Mouse (Mus musculus) lung, postnatal 0 days (tissue): ENCODE results near the gene Arhgef19. TPM values are rescaled to one million over a fixed set of nuclear protein-coding genes. Genes with fewer than 3 reads are reported as not detected.

Experiments used
- ATAC-seq: fragments of 200-750 bp; cut with Nextera tagmentation; 2 replicates; pipeline ENCODE4 v1.8.0; 2017; ENCODE audit warnings: moderate library complexity
- DNase-seq: peaks from one replicate; pipeline ENCODE4 v3.0.0-alpha.2; 2016; ENCODE audit warnings: low spot score
- H3K27ac ChIP-seq: fragments of 300-500 bp; sonication (generic); 2 replicates; pipeline ENCODE4 v1.5.1; 2014; ENCODE audit warnings: antibody characterized with exemption, mild to moderate bottlenecking, low read length, mixed read lengths
- H3K27me3 ChIP-seq: fragments of 300-500 bp; sonication (generic); replicated peaks from 2 replicates; pipeline ENCODE4 v1.6.1; 2014; ENCODE audit warnings: low read length, mixed read lengths; ENCODE audit not compliant: insufficient read depth
- H3K36me3 ChIP-seq: fragments of 300-500 bp; sonication (generic); 2 replicates; pipeline ENCODE4 v1.6.1; 2014; ENCODE audit warnings: low read length, mixed read lengths; ENCODE audit not compliant: insufficient read depth
- H3K4me1 ChIP-seq: fragments of 300-500 bp; sonication (generic); 2 replicates; pipeline ENCODE4 v1.6.1; 2014; ENCODE audit warnings: antibody characterized with exemption, low read depth, low read length, mixed read lengths; ENCODE audit not compliant: insufficient read depth
- H3K4me2 ChIP-seq: fragments of 300-500 bp; sonication (generic); replicated peaks from 2 replicates; pipeline ENCODE4 v1.6.1; 2014; ENCODE audit warnings: low read depth, mild to moderate bottlenecking, low read length, moderate library complexity, mixed read lengths
- H3K4me3 ChIP-seq: fragments of 300-500 bp; sonication (generic); 2 replicates; pipeline ENCODE4 v1.5.1; 2014; ENCODE audit warnings: low read depth, low read length
- H3K9ac ChIP-seq: fragments of 300-500 bp; sonication (generic); replicated peaks from 2 replicates; pipeline ENCODE4 v1.6.1; 2014; ENCODE audit warnings: low read depth, mild to moderate bottlenecking
- H3K9me3 ChIP-seq: fragments of 300-500 bp; sonication (generic); 2 replicates; pipeline ENCODE4 v1.6.1; 2016; ENCODE audit warnings: low read length, mixed read lengths
- CTCF ChIP-seq: IDR thresholded peaks from 2 replicates; pipeline ENCODE4 v1.5.1; 2016; ENCODE audit warnings: antibody characterized with exemption, mild to moderate bottlenecking
- EP300 ChIP-seq: IDR thresholded peaks from 2 replicates; pipeline ENCODE4 v1.6.1; 2016; ENCODE audit warnings: antibody characterized with exemption, mild to moderate bottlenecking, control low read depth
- WGBS: fragments of 180-500 bp; shearing (Covaris S2); extraction: QIAGEN DNeasy Blood & Tissue Kit; methylation state at CpG from one replicate; pipeline ENCODE4 v1.1.7; 2014; 5-methylcytosine and 5-hydroxymethylcytosine counted together
- polyA plus RNA-seq: library from polyadenylated mRNA; unstranded; fragments of >200 nt; fragmentation: Nextera tagmentation; extraction: Ambion mirVana; gene quantifications from 2 replicates; pipeline ENCODE4 v1.2.1, GENCODE M21; 2015

Gene Arhgef19
- polyA plus RNA-seq, 1 experiment from 2014 or later: 2.9 TPM

- Histone ChIP-seq H3K9me3 (no peaks in the 10 kb centered on the region), H3K4me1 (peaks cover 15% of the 10 kb centered on the region), H3K36me3 (no peaks in the 10 kb centered on the region), H3K4me3 (no peak overlapping the region), H3K27ac (no peak overlapping the region), H3K27me3 (no peaks in the 10 kb centered on the region), H3K4me2 (peak overlapping the region; percentile 64), H3K9ac (no peak overlapping the region)
- no peak for TF ChIP-seq EP300
- TF ChIP-seq CTCF: no peak; the same call in 1 of the 2 replicates
- 14% methylated on average over 17 of the region's 17 CpGs for WGBS
- ATAC-seq (no peak), DNase-seq (no peak)
These were observed 7.7 kb downstream of the Arhgef19 start for GRCm38 (mm10) chr4:141246998-141247350.

DNA sequence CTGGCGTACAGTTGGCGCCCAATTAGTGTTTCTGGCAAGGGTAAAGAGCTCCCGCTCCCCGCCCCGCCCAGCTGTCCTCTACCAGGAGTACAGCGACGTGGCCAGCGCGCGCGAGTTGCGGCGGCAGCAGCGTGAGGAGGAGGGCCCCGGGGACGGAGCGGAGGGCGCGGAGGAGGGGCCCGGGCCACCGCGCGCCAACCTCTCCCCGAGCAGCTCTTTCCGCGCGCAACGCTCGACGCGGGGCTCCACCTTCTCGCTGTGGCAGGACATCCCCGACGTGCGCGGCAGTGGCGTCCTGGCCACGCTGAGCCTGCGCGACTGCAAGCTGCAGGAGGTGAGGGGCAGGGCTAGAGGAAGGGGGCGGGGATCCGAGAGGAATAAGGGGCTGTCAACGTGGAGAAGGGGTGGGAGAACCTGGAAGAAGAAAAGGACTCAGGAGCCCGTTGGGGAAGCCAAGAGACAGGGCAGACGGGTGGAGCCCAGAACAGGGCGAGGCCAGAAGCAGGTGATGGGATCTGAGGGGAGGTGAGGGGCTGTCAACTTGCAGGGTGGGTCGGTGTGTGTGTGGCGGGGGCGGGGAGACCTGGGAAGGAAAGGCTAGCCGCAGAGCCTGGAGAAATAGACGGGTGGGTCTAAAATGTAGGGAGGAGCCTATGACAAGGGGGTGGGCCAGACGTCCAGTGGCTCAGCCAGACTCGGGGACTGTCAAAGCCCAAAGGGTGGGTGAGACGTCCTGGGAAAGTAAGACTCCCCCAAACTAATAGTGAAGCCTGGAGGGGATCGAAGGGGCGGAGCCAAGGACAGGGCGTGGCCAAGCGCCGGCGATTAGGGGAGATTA, 8.7 kb downstream of the Arhgef19 start:
- no peaks in the 10 kb centered on the region for H3K36me3 ChIP-seq
- ATAC-seq (peak; percentile 72), DNase-seq (peak; percentile 73)
- peaks cover 12% of the 10 kb centered on the region for H3K4me1 ChIP-seq
- no peak overlapping the region for H3K9ac ChIP-seq
- no peaks in the 10 kb centered on the region for H3K27me3 ChIP-seq
- WGBS: 2% methylated on average over 43 of the region's 60 CpGs
- H3K4me3 ChIP-seq: peak overlapping the region; percentile 31
- H3K9me3 ChIP-seq: no peaks in the 10 kb centered on the region
- H3K27ac ChIP-seq: no peak overlapping the region
- peak overlapping the region; percentile 64 for H3K4me2 ChIP-seq
- TF ChIP-seq EP300 (no peak), CTCF (no peak)

DNA sequence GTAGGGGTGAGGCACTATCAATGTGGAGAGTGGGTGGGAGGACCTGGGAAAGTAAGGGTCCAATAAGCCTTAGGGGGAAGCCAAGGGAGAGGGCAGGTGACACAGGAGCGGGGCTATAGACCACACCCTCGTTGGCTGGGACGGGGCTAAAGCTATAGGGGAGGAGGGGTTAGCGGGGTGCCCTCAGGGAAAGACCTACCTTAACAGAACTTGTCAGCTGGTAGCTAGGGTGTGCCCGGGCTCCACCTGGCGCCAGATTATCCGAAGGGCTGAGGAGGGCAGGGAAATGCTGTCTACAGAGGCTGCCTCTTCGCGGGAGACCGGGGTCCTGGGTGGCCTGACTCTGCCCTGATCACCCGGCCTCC, 9.3 kb downstream of the Arhgef19 start:
- Histone ChIP-seq H3K4me1 (peaks cover 11% of the 10 kb centered on the region), H3K9me3 (no peaks in the 10 kb centered on the region), H3K36me3 (no peaks in the 10 kb centered on the region), H3K27ac (no peak overlapping the region), H3K9ac (no peak overlapping the region), H3K27me3 (no peaks in the 10 kb centered on the region), H3K4me2 (peak overlapping the region; percentile 64), H3K4me3 (no peak overlapping the region)
- 22% methylated on average over 9 of the region's 11 CpGs for WGBS
- no peak for TF ChIP-seq CTCF
- TF ChIP-seq EP300: no peak
- ATAC-seq (peak; percentile 10), DNase-seq (no peak)

- ATAC-seq (no peak), DNase-seq (no peak)
- H3K4me1 ChIP-seq: peaks cover 11% of the 10 kb centered on the region
- H3K4me3 ChIP-seq: no peak overlapping the region
- H3K27ac ChIP-seq: no peak overlapping the region
- no peak overlapping the region for H3K4me2 ChIP-seq
- H3K9ac ChIP-seq: no peak overlapping the region
- TF ChIP-seq CTCF (no peak), EP300 (no peak)
- H3K36me3 ChIP-seq: no peaks in the 10 kb centered on the region
- 77% methylated on average over 11 of the region's 11 CpGs for WGBS
- H3K9me3 ChIP-seq: no peaks in the 10 kb centered on the region
- H3K27me3 ChIP-seq: no peaks in the 10 kb centered on the region
These were observed 10.1 kb downstream of the Arhgef19 start for GRCm38 (mm10) chr4:141249383-141249782.

DNA sequence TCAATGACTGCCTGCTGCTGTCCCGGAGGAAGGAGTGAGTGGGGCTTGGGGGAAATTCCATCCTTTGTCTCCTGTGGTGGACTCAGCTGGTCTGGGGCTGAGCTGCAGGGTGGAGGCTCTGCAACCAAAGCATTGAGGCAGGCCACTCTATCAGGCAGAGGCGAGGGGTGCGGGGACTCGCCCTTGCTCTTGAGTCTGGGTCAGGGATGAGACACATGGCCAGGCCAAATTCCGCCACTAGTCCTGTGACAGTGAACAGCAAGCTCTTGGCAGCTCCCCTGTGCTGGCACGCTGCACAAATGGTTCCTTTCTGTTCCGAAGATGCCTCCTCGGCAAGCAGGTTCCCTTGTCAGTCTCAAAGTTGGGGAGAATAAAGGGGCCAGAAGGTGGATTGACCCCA, 11.8 kb downstream of the Arhgef19 start:
- H3K4me1 ChIP-seq: peaks cover 11% of the 10 kb centered on the region
- no peak overlapping the region for H3K27ac ChIP-seq
- H3K27me3 ChIP-seq: no peaks in the 10 kb centered on the region
- H3K36me3 ChIP-seq: no peaks in the 10 kb centered on the region
- TF ChIP-seq CTCF (no peak), EP300 (no peak)
- H3K4me3 ChIP-seq: no peak overlapping the region
- no peak overlapping the region for H3K9ac ChIP-seq
- 82% methylated on average over 8 of the region's 8 CpGs for WGBS
- no peak for ATAC-seq
- no peaks in the 10 kb centered on the region for H3K9me3 ChIP-seq
- H3K4me2 ChIP-seq: no peak overlapping the region
- DNase-seq: no peak

- H3K27ac ChIP-seq: no peak overlapping the region
- no peak for DNase-seq
- H3K4me1 ChIP-seq: no peaks in the 10 kb centered on the region
- no peak overlapping the region for H3K9ac ChIP-seq
- TF ChIP-seq EP300 (no peak), CTCF (peak; percentile 42)
- H3K27me3 ChIP-seq: no peaks in the 10 kb centered on the region
- ATAC-seq: no peak
- no peak overlapping the region for H3K4me2 ChIP-seq
- H3K36me3 ChIP-seq: no peaks in the 10 kb centered on the region
- no peaks in the 10 kb centered on the region for H3K9me3 ChIP-seq
- WGBS: 65% methylated on average over 2 of the region's 2 CpGs
- no peak overlapping the region for H3K4me3 ChIP-seq
These were observed 13.3 kb downstream of the Arhgef19 start for GRCm38 (mm10) chr4:141252641-141253040.
